Mouse (Mus musculus): ENCODE measurements at regions not wholly inside any gene's neighbourhood (a gene's known extent, or its start where the extent isn't known, plus 50 kb on each side); places are given as distances from the start of the nearest gene placed in this dataset.

GRCm38 (mm10) chr10:119051598-119051997, 181.6 kb upstream of the Dyrk2 start:
- TF ChIP-seq CTCF (IDR thresholded peaks at IDR 0.05; ENCODE audit: low read depth) (no peak), EP300 (IDR thresholded peaks at IDR 0.05; ENCODE audit: low read depth) (no peak)
